Mouse (Mus musculus) heart, adult 18-20 months (tissue): ENCODE results near the gene Aup1. TPM values are rescaled to one million over a fixed set of nuclear protein-coding genes. Genes with fewer than 3 reads are reported as not detected.

Experiments
- DNase-seq, 2 experiments: peaks; one replicate each; pipeline ENCODE4 v3.0.0; 2021 to 2022; ENCODE audit warnings: mixed read lengths in 1 of 2
- long read RNA-seq, 2 experiments: library from polyadenylated mRNA; stranded (forward); transcript quantifications; one replicate each; pipeline ENCODE4 v2.0.0; 2021
- total RNA-seq, 2 experiments: library from RNA; stranded (reverse); gene quantifications; 2 replicates each; pipeline ENCODE4 v1.2.3; 2021

The Aup1 gene
- 10 to 100 TPM; 76.3 to 77.2 TPM for total RNA-seq
- long read RNA-seq, experiment 1, transcript Aup1-201 (12 exons, 1,769 nt): major isoform, 32 of 42 reads
- long read RNA-seq, experiment 1, partial matches to known transcripts: 3 of 42 reads
- long read RNA-seq, experiment 1, other reads (novel, unspliced or antisense): 5 of 42 reads
- long read RNA-seq, experiment 2, transcript Aup1-201 (12 exons, 1,769 nt): major isoform, 9 of 14 reads
- long read RNA-seq, experiment 2, partial matches to known transcripts: 1 of 14 reads
- long read RNA-seq, experiment 2, other reads (novel, unspliced or antisense): 1 of 14 reads

DNA sequence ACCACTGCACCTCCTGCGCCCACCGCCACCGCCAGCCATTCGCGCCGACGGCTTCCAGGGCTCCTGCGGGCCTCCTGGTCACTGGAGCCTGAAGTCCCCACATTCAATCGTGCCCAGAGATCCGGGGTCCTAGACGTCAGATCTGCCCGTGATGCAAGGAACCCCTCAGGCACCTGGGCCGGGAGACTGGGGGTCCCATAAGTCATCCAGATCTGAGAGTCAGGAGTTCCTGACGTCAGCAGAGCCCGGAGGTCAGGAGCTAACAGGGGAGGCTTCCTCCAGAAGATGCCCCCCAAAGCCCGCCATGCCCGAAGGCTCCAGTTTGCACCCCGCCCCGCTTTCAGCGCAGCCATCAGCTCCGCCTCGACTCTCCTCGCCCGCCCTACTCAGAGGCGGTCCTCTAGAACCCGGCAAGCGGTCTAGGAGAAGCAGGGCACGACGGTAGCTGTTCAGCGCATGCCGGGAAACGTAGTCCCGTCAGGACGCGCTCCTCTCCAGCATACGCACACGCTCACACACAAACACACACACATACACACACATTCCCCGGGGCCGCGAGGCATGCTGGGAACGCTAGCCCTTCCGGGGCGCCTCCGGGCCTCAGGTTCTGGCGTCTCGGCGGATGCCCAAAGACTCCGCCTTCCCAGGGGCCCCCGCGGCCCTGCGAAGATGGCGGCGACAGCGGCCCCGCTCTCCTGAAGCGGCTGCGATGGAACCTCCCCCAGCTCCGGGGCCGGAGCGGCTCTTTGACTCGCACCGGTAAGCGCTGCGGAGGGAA is at the start of gene Aup1:
TSS of gene Aup1 (plus strand) at position 448 of the 778 bp plus-strand sequence.
- peak; percentile 98 to 99 for DNase-seq

DNA sequence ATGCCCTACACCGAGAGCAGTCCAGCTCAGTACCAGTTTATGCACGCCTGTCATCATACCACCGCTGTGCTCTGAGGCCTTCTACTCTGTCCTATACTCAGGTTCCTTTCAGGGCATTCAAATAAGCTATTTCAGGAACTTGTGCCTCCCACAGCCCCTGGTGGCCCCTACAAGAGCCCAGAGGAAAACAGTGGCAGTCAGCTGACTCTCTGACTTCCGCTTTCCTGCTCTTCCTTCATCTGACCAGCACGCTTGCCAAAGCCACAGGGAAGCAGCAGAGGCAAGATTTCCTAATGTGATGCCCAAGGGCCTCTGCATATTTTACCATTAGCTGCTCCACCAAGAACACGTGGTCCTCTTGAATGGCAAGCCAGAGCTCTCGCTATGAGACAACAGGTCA is 49.4 kb upstream of the Aup1 start:
- DNase-seq: peak; percentile 33 to 79

DNA sequence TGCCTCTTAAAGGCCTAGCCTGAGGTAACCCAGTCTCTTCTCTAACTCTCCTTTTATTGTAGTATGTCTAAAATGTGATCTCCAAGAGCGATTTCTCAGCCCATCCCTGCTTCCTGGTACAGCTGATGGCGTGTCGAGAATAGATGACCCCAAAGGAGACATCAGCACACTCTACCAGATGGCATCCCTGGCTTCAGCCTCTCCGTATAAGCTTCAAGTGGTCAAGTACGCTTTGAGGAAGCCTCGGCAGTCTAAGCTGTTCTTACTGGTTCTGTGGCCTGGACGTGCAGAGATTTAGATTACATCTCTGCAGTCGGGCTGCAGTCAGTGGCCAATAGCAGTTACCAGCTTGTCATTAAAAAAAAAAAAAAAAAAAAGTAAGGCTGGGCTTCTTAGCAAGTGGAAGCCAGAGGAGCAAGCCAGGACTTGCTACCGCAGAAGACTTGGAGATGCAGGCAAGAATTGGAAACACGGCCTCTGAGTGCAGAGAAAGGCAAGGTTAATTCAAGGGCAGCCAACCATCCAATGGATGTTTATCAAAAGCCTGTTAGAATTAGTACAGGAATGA is 48.8 kb upstream of the Aup1 start:
- no peak for DNase-seq

DNA sequence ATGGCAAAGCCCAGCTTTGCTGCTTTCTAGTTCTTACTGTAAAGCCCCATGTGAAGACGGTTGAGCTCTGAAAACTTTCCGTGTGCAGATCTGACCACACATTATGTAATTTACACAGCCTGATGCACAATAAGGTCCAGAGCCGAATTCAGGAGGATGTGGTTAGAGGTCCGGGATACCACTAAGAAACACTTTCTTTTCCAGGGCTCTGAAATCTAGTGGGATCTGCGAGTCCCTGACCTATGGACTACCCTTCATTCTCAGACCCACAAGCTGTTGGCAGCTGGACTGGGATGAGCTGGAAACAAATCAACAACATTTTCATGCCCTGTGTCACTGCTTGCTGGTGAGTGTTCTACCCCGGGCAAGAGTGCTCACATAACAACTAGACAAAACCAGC is 48.2 kb upstream of the Aup1 start:
- DNase-seq: no peak

DNA sequence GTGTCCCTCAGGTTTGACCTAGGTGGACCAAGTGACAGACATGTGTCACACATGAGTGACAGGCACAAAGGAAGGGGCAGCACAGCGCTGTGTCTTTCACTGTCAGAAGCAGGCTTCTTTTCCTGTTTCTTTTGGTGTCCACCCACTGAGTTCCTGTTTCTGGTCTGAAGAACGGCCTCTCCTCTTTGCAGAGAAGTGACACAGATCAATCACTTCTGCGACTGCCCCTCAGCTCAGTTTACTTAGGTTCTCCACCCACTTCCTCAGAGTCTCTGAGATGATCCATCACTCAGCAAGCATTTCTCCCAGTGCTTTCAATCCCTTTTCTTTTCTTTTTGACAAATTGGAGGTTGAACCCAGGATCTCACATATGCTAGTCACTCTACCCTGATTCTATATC is 45.7 kb upstream of the Aup1 start:
- DNase-seq: peak in 1 of 2 experiments; percentile 42

DNA sequence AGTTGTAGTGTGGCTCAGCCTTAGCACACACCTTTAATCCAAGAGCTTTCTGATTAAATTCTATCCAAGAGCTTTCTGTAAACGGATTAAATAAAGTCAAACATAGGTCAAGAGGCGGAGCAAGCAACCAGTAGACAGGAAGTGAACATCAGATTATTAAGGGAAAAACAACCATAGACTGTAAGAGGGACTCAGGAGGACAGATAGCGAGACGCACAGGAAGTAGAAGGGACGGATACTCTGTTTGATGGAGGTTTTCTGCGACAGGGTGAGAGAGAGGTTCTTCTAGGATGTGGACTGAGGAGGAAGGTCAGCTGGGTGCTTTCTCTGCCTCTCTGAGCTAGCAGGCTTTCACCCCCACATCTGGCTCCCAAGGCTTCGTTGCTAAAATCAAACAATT is 44.3 kb upstream of the Aup1 start:
- no peak for DNase-seq

DNA sequence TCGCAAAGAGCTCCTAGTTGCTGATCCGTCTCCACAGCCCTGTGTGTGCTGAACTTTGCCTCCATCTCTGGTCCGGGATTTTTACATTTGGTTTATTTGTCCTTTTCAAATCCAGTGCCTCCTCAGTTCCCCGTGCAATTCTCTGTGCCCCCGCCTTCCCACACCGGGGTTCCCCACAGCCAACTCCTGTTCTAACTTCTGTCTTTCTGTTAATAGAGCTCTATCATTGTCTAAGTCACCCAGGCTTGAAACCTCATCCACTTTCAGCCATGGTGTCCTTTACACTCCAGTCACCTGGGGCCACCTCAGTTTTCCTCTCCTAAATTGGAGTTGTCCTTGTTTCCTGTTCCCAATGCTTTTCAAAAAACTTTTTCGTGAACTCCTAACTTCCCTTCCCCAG is 43.1 kb upstream of the Aup1 start:
- no peak for DNase-seq

DNA sequence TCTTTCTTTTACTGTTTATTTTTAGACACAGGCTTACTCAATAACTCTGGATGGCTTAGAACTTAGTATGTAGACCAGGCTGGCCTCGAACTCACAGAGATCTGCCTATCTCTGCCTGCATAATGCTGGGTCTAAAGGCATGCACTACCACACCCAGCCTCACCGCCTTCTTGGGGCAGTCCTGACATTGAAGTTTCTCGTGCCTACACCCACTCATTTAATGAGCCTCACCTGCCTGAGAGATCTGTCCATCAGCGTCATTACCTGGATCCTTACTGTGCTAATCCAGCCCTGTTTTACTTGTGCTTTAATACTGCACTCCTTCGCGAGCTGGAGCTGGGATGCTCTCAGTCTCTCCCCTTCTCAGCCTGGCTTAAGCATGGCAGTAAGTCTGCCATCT is 42.6 kb upstream of the Aup1 start:
- DNase-seq: no peak

DNA sequence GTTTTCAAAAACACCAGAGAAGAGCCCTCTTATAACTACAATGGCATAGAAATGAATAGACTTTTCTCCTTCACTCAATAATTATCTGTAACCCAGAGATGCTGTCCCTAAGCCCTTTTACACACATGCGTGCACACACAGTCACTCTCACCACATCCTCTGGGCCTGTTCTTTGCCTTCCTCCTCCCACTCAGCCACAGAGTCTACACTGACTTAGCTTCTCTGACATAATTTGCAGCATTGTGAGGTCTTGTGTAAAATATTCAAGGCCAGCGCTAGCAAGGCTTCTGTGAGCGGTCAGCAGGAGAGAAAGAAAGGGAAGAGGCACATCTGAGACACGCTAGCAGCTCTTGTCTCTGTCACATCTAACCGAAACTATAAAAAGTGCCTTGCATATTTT is 40.9 kb upstream of the Aup1 start:
- no peak for DNase-seq

DNA sequence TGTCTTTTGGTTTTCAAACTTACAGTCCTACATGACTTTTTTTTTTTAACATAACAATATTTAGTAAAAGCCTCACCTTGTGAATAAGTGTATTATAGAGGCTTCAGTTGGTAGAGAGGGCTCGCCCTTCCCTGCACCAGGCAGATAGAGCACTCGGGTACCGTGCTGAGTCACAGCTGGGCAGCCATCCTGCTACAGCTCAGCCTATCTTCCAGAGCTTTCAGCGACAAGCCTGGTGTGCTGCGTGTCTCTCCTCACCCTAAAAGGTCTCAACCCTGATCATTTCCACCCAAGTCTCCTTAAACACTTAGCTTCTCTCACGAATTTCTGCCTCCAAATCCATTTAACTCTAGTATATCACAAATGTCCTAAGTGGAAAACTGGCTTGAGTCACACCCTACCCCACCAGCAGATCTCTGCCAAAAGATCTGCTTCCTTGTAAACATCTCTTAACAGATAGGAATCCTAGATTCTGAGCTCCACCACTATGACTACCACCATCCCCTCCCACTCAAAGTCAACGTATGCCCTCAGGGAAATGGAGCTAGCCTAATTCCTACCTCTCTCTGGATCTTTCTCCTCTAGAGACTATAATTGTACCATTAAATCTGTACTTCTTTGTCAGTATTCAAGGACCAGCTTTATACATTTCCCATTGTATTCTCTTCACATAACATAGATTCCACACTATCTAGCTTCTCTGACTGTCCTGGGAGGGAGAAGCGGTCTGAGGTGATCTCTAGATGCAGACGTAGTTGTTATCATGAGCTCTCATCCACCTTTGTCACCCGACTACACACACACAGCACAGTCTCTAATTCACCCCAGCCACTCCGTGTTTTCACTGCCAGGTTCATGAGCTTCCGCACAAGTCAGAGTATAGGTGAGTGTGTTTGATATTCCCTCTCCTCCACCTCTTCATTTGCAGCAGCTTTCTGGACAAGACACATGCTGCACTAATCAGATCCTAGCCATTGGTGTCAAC is 39.5 kb upstream of the Aup1 start:
- DNase-seq: no peak

DNA sequence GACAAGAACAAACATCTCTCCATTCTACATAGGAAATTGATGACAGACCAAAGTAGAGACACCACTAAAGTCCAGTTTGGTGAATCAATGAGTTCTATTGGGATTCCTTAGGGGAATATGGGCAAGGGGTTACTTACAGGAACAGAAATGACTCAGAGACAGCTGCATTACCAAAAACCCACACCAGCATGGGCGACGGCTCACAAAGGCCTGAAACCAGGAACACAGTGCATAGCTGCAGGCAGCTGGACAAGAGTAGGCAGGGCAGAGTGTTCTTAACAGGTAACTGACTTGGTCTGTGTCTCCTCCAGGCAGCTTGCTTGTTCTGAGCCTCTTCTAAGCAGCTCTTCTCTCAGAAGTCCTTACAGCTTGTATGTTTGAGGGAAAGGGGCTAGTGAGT is 38.6 kb upstream of the Aup1 start:
- DNase-seq: no peak

DNA sequence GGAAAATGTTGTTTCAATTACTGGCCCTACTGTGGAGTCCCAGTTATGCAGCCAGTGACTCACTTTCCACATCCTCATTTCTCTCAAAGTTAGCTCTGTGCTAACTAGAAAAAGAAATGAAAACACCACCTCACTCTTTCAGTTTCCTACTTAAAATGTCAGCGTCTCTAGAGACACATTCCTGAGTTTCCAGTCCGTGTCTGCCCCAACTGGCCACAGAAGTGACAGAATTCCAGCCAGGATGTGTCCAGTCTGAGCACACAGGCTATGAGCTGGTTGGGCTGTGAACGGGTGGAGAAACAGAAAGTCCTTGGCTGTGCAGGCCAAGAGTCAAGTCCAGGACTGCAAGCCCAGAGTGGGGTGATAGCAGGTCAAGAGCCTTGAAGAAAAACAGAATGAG is 37.1 kb upstream of the Aup1 start:
- DNase-seq: peak; percentile 76 to 89

DNA sequence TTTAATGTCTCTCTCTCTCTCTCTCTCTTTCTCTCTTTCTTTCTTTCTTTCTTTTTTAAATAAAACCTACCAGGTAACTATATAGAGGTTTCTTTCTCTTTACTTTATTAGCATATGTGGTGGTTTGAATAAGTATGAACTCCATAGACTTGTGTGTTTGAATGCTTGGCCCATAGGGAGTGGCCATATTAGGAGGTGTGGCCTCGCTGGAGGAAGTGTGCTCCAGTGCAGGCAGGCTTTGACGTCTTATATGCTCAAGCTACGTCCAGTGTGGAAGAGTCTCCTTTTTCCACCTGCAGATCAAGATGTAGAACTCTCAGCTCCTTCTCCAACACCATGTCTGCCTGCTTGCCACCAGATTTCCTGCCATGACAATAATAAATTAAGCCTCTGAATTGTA is 35.3 kb upstream of the Aup1 start:
- DNase-seq: no peak

DNA sequence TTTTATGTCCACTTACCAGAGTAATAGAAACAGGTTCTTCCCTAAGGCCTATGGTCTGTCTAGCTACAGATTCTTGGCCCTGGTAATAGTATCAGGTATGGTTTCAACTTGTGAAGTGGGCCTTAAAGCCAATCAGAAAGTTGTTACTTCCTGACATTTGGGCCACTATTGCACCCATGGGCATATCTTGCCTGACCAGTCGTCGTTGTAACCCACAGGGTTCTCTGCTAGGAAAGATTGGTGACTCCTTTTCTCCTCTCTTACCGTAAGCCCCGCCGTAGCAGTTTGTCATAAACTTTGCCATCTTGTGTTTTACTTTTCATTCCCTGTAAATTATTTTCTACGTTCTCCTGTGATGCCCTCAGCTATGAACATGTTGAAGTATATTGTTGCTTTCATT is 34.2 kb upstream of the Aup1 start:
- no peak for DNase-seq

DNA sequence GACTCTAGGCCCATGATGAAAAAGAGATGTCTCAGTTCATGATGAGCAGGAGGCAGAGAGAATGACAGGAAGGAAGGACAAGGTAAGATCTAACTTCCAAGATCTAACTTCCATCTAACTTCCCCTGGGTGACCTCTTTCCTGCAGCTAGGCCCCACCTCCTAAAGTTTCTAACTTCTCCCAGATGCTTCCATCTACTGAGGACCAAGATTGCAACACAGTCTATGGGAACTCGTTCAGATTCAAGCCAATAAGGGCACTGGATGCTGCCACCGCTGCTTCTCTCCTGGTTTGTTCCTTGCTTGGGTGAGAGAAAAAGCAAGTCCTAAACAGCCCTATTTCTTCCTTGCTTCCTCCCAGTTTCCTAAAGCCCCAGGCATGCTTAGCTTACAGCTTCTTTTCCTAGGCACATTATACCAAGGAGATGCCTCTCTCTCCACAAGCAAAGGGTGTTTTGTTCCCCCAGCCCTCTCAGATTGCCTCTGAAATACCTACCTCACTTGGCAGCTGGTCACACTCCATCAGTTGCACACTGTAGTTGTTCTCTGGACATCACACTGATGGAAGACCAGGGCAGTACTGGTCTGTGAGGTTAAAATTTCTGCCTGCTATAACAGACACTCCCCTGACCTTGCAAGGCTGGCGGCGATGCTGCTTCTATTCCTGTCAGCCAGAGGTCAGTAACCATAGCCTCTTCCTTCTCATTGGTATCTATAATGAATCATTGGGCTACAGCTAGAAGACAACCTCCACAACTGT is 33.3 kb upstream of the Aup1 start:
- DNase-seq: no peak

DNA sequence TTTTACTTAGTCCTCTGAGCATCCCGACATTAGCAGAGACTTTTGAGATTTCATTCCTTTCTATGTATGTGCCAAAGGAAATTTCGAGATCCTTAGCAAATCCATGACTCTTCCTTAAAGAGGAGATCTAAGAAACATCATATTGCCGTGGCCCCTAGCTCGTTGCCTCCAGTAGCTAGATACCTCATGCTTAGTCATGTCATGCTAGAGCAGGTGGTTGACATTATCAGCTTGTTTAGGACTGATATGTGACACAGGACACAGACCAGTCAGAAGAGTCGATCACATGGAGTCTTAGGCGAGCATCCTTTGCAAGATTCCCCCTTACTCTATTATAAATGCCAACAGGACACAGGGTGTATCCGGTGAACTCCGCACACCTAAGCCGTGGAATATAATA is 31.3 kb upstream of the Aup1 start:
- no peak for DNase-seq

DNA sequence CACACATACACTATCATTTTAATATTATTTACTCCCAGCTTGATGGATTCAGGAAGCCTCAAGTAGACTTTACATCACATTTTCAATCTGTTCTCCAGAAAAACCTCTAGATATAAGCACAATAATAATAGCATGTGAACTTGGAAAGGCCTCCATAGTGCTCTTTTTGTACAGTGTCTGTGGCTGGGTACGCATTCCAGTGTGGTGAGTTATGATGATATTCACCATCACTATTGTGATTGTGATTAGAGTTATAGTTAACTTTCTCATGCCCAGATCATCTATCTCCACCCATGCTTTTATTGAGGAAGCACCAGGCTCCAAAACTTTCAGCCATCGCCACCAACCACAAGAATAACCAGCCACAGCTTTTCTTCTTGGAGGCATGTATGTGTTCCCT is 30.5 kb upstream of the Aup1 start:
- no peak for DNase-seq

DNA sequence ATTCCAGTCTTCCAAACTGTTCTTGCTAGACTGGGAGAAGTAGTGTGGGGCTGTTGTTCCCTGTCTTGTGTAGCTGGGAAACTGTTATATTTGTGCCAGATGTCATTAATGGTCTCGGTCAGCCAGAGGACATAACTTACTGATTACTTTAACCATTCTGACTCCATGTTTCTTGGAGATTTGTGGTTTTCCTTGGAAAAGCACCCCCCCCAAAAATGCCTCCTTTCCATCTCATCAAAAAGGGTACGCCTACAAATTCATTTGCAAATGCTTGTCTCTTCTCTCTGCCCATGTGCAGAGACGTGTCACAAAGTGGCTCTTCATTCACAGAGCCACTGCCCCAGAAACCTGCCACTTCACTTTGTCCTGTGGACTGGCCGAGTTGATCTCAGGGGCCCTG is 29.9 kb upstream of the Aup1 start:
- DNase-seq: no peak

DNA sequence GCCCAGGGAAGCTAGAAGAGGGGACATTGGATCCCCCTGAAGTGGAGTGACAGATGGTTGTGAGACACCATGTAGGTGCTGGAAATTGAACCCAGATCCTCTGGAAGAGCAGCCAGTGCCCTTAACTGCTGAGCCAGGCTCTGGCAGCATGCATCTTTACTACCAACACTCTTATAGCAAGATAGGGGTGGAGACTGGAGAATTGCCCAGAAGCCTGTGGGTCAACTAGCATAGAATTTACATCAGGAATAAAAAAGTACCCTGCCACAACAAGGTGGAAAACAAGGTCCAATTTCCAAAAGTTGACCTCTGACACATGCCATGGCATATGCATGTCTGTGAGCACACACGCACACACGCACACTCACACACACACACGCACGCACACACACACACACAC is 29.1 kb upstream of the Aup1 start:
- no peak for DNase-seq

DNA sequence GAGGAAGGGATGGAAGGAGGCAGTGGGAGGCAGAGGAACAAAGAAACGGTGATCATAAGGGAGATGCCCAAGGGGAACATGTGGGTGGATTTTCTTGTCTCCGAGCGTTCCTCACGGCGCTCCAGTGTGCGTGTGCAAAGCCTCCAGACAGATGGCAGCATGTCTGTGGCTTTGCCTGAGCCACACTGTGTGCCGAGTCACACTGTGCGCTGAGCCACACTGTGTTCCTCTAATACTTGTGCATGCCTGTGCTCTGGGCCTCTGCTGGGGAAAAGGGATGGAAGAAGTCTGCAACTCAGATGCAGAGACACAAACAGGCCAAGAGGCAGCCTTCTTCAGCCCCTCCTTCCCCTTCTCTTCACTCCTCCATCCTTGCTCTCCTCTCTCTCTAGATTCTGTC is 27.0 kb upstream of the Aup1 start:
- no peak for DNase-seq

DNA sequence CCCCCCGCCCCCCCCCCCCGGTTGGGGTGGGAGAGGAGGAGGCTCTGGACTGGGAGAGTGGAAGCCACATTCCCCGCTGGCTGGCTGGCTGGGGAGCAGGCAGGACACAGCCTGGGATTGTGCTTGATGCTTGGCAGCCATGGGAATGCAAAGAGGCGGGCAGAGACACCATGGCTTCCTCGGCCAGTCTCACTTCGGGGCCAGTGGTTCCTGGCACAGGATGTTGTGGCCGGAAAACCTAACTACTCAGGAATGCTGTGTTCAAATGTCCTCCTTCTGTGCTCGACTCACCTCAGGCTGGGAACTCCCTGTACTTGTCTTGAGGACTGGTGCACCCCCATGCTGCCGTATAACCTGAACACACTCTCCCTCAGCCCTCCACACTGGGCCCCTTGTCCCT is 26.6 kb upstream of the Aup1 start:
- no peak for DNase-seq

DNA sequence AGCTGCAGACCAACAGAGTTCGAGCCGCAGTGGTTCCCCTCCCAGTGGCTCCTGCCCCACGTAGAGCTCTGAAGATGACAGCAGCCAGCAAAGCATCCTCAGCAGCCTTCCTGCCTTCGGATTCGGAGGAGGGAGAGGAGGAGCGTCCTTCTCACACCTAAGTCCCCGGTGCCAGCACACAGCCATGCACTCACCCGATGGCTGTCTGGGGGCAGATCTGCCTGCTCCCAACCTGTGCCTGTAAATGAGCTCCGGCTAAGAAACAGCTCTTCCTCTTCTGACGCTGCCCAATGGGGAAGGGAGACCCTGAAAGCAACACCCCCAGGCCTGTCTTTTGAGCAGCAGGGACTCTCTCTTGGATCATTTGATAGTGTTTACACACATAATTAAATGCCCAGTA is 24.5 kb upstream of the Aup1 start:
- no peak for DNase-seq
